Mouse (Mus musculus) liver, embryonic 11.5 days (tissue): ENCODE measurements around the gene Plscr4. TPM values are rescaled to one million over a fixed set of nuclear protein-coding genes. Genes with fewer than 3 reads are reported as not detected.
A peak's percentile ranks its signal among the peaks of the same experiment; 100 is the strongest.

Experiments
- ATAC-seq: fragments of 200-750 bp; cut with Nextera tagmentation; replicated peaks from 2 replicates; pipeline ENCODE4 v1.8.0; 2017; ENCODE audit warnings: moderate number of reproducible peaks, mild to moderate bottlenecking, moderate TSS enrichment, moderate library complexity; ENCODE audit not compliant: low FRiP score
- DNase-seq: peaks from one replicate; pipeline ENCODE4 v3.0.0-alpha.2; 2017; ENCODE audit warnings: low spot score
- H3K27ac ChIP-seq: fragments of 300-500 bp; sonication (generic); 2 replicates; pipeline ENCODE4 v1.5.1; 2014; ENCODE audit warnings: mild to moderate bottlenecking, low read depth, low read length, control low read depth
- H3K27me3 ChIP-seq: fragments of 300-500 bp; sonication (generic); replicated peaks from 2 replicates; pipeline ENCODE4 v1.6.1; 2014; ENCODE audit warnings: low read length, mixed read lengths; ENCODE audit not compliant: control insufficient read depth, insufficient read depth
- H3K36me3 ChIP-seq: fragments of 300-500 bp; sonication (generic); 2 replicates; pipeline ENCODE4 v1.6.1; 2014; ENCODE audit warnings: mild to moderate bottlenecking, low read length, moderate library complexity, mixed read lengths; ENCODE audit not compliant: control insufficient read depth, insufficient read depth
- H3K4me1 ChIP-seq: fragments of 300-500 bp; sonication (generic); replicated peaks from 2 replicates; pipeline ENCODE4 v1.6.1; 2014; ENCODE audit warnings: low read length, mixed read lengths; ENCODE audit not compliant: control insufficient read depth, insufficient read depth
- H3K4me2 ChIP-seq: fragments of 300-500 bp; sonication (generic); 2 replicates; pipeline ENCODE4 v1.6.1; 2014; ENCODE audit warnings: mild to moderate bottlenecking, control low read depth, moderate library complexity
- H3K4me3 ChIP-seq: fragments of 300-500 bp; sonication (generic); 2 replicates; pipeline ENCODE4 v1.5.1; 2014; ENCODE audit warnings: low read depth, low read length, control low read depth
- H3K9ac ChIP-seq: fragments of 300-500 bp; sonication (generic); 2 replicates; pipeline ENCODE4 v1.6.1; 2014; ENCODE audit warnings: low read depth, low read length, control low read depth
- H3K9me3 ChIP-seq: fragments of 300-500 bp; sonication (generic); 2 replicates; pipeline ENCODE4 v1.6.1; 2016; ENCODE audit warnings: low read length, inconsistent platforms, mixed read lengths; ENCODE audit not compliant: control insufficient read depth
- WGBS: fragments of 180-500 bp; shearing (Covaris S2); extraction: QIAGEN DNeasy Blood & Tissue Kit; methylation state at CpG from one replicate; pipeline ENCODE4 v1.1.7; 2014; 5-methylcytosine and 5-hydroxymethylcytosine counted together
- polyA plus RNA-seq: library from polyadenylated mRNA; unstranded; fragments of >200 nt; fragmentation: Nextera tagmentation; extraction: Ambion mirVana; gene quantifications from 2 replicates; pipeline ENCODE4 v1.2.1, GENCODE M21; 2014

Gene Plscr4
- polyA plus RNA-seq, 1 experiment from 2014 or later, result 0.77 TPM

GRCm38 (mm10) chr9:92458418-92458817, 1.2 kb downstream of the Plscr4 start:
- Histone ChIP-seq H3K27me3 (no peaks in the 10 kb centered on the region), H3K4me2 (peak overlapping the region; percentile 81), H3K4me1 (no peaks in the 10 kb centered on the region), H3K27ac (no peak overlapping the region), H3K4me3 (no peak overlapping the region; the same call in 1 of the 2 replicates), H3K9ac (no peak overlapping the region), H3K36me3 (no peaks in the 10 kb centered on the region), H3K9me3 (no peaks in the 10 kb centered on the region)
- no peak for ATAC-seq
- WGBS, result 91% methylated on average over 2 of the region's 2 CpGs
- no peak for DNase-seq

GRCm38 (mm10) chr9:92467724-92468123, 10.6 kb downstream of the Plscr4 start:
- H3K27me3 ChIP-seq, result no peaks in the 10 kb centered on the region
- 63% methylated on average over 4 of the region's 4 CpGs for WGBS
- no peak for DNase-seq

GRCm38 (mm10) chr9:92472256-92472855, 15.2 kb downstream of the Plscr4 start:
- 82% methylated on average over 5 of the region's 5 CpGs for WGBS
- no peak overlapping the region for H3K4me2 ChIP-seq
- no peak overlapping the region for H3K4me3 ChIP-seq
- no peaks in the 10 kb centered on the region for H3K27me3 ChIP-seq
- DNase-seq (no peak), ATAC-seq (no peak)
- no peaks in the 10 kb centered on the region for H3K9me3 ChIP-seq
- H3K9ac ChIP-seq, result no peak overlapping the region
- H3K4me1 ChIP-seq, result no peaks in the 10 kb centered on the region
- no peaks in the 10 kb centered on the region for H3K36me3 ChIP-seq
- H3K27ac ChIP-seq, result no peak overlapping the region

More at GRCm38 (mm10) chr9:92467724-92468123, 10.6 kb downstream of the Plscr4 start:
- ATAC-seq, result no peak
- H3K27ac ChIP-seq, result no peak overlapping the region
- H3K36me3 ChIP-seq, result no peaks in the 10 kb centered on the region
- no peak overlapping the region for H3K9ac ChIP-seq
- H3K4me3 ChIP-seq, result no peak overlapping the region
- H3K4me1 ChIP-seq, result no peaks in the 10 kb centered on the region
- no peak overlapping the region for H3K4me2 ChIP-seq
- no peaks in the 10 kb centered on the region for H3K9me3 ChIP-seq

- no peaks in the 10 kb centered on the region for H3K4me1 ChIP-seq
- ATAC-seq (no peak), DNase-seq (no peak)
- H3K4me2 ChIP-seq, result no peak overlapping the region
- H3K27ac ChIP-seq, result no peak overlapping the region
- no peak overlapping the region for H3K4me3 ChIP-seq
- 81% methylated on average over 2 of the region's 2 CpGs for WGBS
- H3K27me3 ChIP-seq, result no peaks in the 10 kb centered on the region
- H3K9me3 ChIP-seq, result no peaks in the 10 kb centered on the region
- H3K9ac ChIP-seq, result no peak overlapping the region
- no peaks in the 10 kb centered on the region for H3K36me3 ChIP-seq
These were observed 16.0 kb downstream of the Plscr4 start for GRCm38 (mm10) chr9:92473178-92473577.

GRCm38 (mm10) chr9:92474244-92474643, 17.1 kb downstream of the Plscr4 start:
- Histone ChIP-seq H3K4me1 (no peaks in the 10 kb centered on the region), H3K4me3 (no peak overlapping the region), H3K4me2 (no peak overlapping the region), H3K36me3 (no peaks in the 10 kb centered on the region), H3K27ac (no peak overlapping the region), H3K27me3 (no peaks in the 10 kb centered on the region), H3K9me3 (no peaks in the 10 kb centered on the region), H3K9ac (no peak overlapping the region)
- ATAC-seq (no peak), DNase-seq (no peak)
- WGBS, result 90% methylated on average over 1 of the region's 1 CpGs

- Histone ChIP-seq H3K27me3 (no peaks in the 10 kb centered on the region), H3K4me3 (no peak overlapping the region), H3K9me3 (no peaks in the 10 kb centered on the region), H3K9ac (no peak overlapping the region), H3K27ac (no peak overlapping the region), H3K4me2 (no peak overlapping the region), H3K4me1 (no peaks in the 10 kb centered on the region), H3K36me3 (no peaks in the 10 kb centered on the region)
- 77% methylated on average over 2 of the region's 2 CpGs for WGBS
- ATAC-seq (no peak), DNase-seq (no peak)
These were observed 24.5 kb downstream of the Plscr4 start for GRCm38 (mm10) chr9:92481663-92482062.

GRCm38 (mm10) chr9:92482551-92482950, 25.4 kb downstream of the Plscr4 start:
- WGBS, result 80% methylated on average over 4 of the region's 4 CpGs
- ATAC-seq, result no peak

GRCm38 (mm10) chr9:92484710-92485267, 27.6 kb downstream of the Plscr4 start:
- H3K36me3 ChIP-seq, result no peaks in the 10 kb centered on the region
- DNase-seq (no peak), ATAC-seq (no peak)
- no peaks in the 10 kb centered on the region for H3K4me1 ChIP-seq
- 79% methylated on average over 7 of the region's 7 CpGs for WGBS
- H3K9me3 ChIP-seq, result no peaks in the 10 kb centered on the region
- no peak overlapping the region for H3K4me3 ChIP-seq
- H3K9ac ChIP-seq, result no peak overlapping the region
- H3K27ac ChIP-seq, result no peak overlapping the region
- no peak overlapping the region for H3K4me2 ChIP-seq
- H3K27me3 ChIP-seq, result no peaks in the 10 kb centered on the region

More at GRCm38 (mm10) chr9:92482551-92482950, 25.4 kb downstream of the Plscr4 start:
- Histone ChIP-seq H3K9ac (no peak overlapping the region), H3K9me3 (no peaks in the 10 kb centered on the region), H3K27me3 (no peaks in the 10 kb centered on the region), H3K4me2 (no peak overlapping the region), H3K4me3 (no peak overlapping the region), H3K4me1 (no peaks in the 10 kb centered on the region), H3K27ac (no peak overlapping the region), H3K36me3 (no peaks in the 10 kb centered on the region)
- DNase-seq, result no peak

GRCm38 (mm10) chr9:92489857-92490256, 32.7 kb downstream of the Plscr4 start:
- Histone ChIP-seq H3K4me1 (no peaks in the 10 kb centered on the region), H3K4me2 (no peak overlapping the region), H3K27ac (no peak overlapping the region), H3K9me3 (no peaks in the 10 kb centered on the region), H3K36me3 (no peaks in the 10 kb centered on the region), H3K4me3 (no peak overlapping the region), H3K27me3 (no peaks in the 10 kb centered on the region), H3K9ac (no peak overlapping the region)
- WGBS, result 78% methylated on average over 7 of the region's 7 CpGs
- DNase-seq (no peak), ATAC-seq (no peak)
